Mouse (Mus musculus) cerebellum, adult 2 months (tissue): ENCODE results near the gene Cbfa2t2.

Experiments used
- CTCF ChIP-seq: fragments of 200-500 bp; IDR thresholded peaks from 2 replicates; pipeline ENCODE4 v1.5.1; 2011; ENCODE audit warnings: low read depth, mild to moderate bottlenecking, control low read depth, low read length, moderate library complexity, borderline replicate concordance; ENCODE audit not compliant: insufficient read depth
- POLR2A ChIP-seq: fragments of 200-500 bp; IDR thresholded peaks from 2 replicates; pipeline ENCODE4 v1.6.1; 2011; ENCODE audit warnings: low read length, control low read depth, borderline replicate concordance; ENCODE audit not compliant: insufficient read depth

- TF ChIP-seq POLR2A = no peak
- no peak for TF ChIP-seq CTCF
Measured at GRCm38 (mm10) chr2:154549886-154550189, 113.6 kb downstream of the Cbfa2t2 start.
